In the genomic region with DNA sequence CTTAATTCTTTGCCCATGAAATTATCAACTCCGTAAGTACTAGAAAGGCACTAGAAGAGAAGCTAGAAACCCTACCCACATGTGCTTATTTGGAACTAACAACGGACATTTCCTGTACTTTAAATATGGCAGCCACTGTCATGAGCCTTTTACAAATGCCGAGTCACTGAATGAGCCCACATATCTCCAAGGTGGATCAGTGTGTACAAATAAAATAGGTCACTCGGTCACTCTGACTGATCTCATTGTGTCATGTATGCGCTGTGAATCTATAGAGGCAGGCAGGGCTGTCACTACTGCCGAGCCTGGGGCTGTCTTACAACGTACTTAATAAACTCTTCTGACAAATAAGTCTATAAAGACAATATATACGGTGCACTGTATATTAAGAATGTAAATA, we compare ENCODE assay signal across 24 mouse cellular contexts.
DNase-seq lines count a peak whose midpoint lies in the region; ATAC-seq and TF ChIP-seq lines count a peak whose summit lies in the region.
"Had no signal": no experiment of that assay in that cellular context is flagged by ENCODE, and none has a peak within 500 bp of the region (broad histone marks: within the 10 kb centered on the region; RNA-seq: fewer than 3 reads in every experiment).

No protein-coding gene starts in this region.

- TF ChIP-seq CTCF in heart, postnatal 0 days (IDR thresholded peaks at IDR 0.05; ENCODE audit: low read depth) = no peak

- H3K4me2 ChIP-seq in heart, postnatal 0 days (ENCODE audit: low read depth, low read length) = no peak overlapping the region
- H3K4me2 ChIP-seq in lung, embryonic 16.5 days (ENCODE audit: low read depth, low read length) = no peak overlapping the region
- H3K4me2 ChIP-seq: embryonic facial prominence, embryonic 15.5 days; forebrain, embryonic 13.5 days; hindbrain, embryonic 13.5 days; limb, embryonic 15.5 days; liver, embryonic 15.5 days; midbrain, embryonic 13.5 days had no signal

- peaks cover 30% of the 10 kb centered on the region for H3K36me3 ChIP-seq in heart, postnatal 0 days (replicated peaks; ENCODE audit: control insufficient read depth, insufficient read depth, low read length)
- H3K36me3 ChIP-seq in heart, embryonic 10.5 days = peaks cover 11% of the 10 kb centered on the region
- H3K36me3 ChIP-seq in lung, embryonic 16.5 days (ENCODE audit: control insufficient read depth, insufficient read depth, low read length) = no peaks in the 10 kb centered on the region; the same call in 1 of the 2 replicates
- H3K36me3 ChIP-seq: embryonic facial prominence, embryonic 15.5 days; hindbrain, embryonic 13.5 days; midbrain, embryonic 13.5 days had no signal

- TF ChIP-seq EP300 in heart, postnatal 0 days (IDR thresholded peaks at IDR 0.05; ENCODE audit: low read depth) = no peak

- WGBS in heart, postnatal 0 days = 78% methylated on average over 8 of the region's 8 CpGs
- WGBS in heart, embryonic 10.5 days = 79% methylated on average over 8 of the region's 8 CpGs
- WGBS in lung, embryonic 16.5 days = 55% methylated on average over 8 of the region's 8 CpGs

- H3K9me3 ChIP-seq in heart, postnatal 0 days (replicated peaks; ENCODE audit: control insufficient read depth, low read length) = no peaks in the 10 kb centered on the region
- no peaks in the 10 kb centered on the region for H3K9me3 ChIP-seq in heart, embryonic 10.5 days
- no peaks in the 10 kb centered on the region for H3K9me3 ChIP-seq in lung, embryonic 16.5 days (ENCODE audit: control insufficient read depth, low read length)
- H3K9me3 ChIP-seq: embryonic facial prominence, embryonic 10.5 days; embryonic facial prominence, embryonic 15.5 days; forebrain, embryonic 13.5 days; hindbrain, embryonic 13.5 days; limb, embryonic 10.5 days; limb, embryonic 15.5 days; liver, embryonic 15.5 days; midbrain, embryonic 13.5 days had no signal

- H3K4me1 ChIP-seq in heart, postnatal 0 days (ENCODE audit: control insufficient read depth, insufficient read depth) = peaks cover 38% of the 10 kb centered on the region
- H3K4me1 ChIP-seq in heart, embryonic 10.5 days = peaks cover 55% of the 10 kb centered on the region
- H3K4me1 ChIP-seq in lung, embryonic 16.5 days (replicated peaks; ENCODE audit: control insufficient read depth, insufficient read depth, low read length) = peaks cover 28% of the 10 kb centered on the region

- no peak for ATAC-seq in heart, postnatal 0 days (ENCODE audit: insufficient read depth, low read depth)
- ATAC-seq in lung, embryonic 16.5 days (ENCODE audit: low read depth) = no peak; the same call in 1 of the 2 replicates
- ATAC-seq in common myeloid progenitor, adult 5-6 weeks (replicated peaks; ENCODE audit: low read depth, poor library complexity, severe bottlenecking) = 0 out of 2 replicates have a peak, but pooled peaks have one; percentile 20
- no peak for ATAC-seq in megakaryocyte progenitor cell, adult 5-6 weeks (replicated peaks; ENCODE audit: poor library complexity)
- ATAC-seq: forebrain, embryonic 13.5 days; intestine, embryonic 16.5 days; midbrain, embryonic 13.5 days had no signal

- no peak overlapping the region for H3K9ac ChIP-seq in heart, postnatal 0 days (replicated peaks; ENCODE audit: low read depth, low read length)
- no peak overlapping the region for H3K9ac ChIP-seq in lung, embryonic 16.5 days (ENCODE audit: low read length)
- H3K9ac ChIP-seq: embryonic facial prominence, embryonic 15.5 days; forebrain, embryonic 13.5 days; hindbrain, embryonic 13.5 days; limb, embryonic 15.5 days; liver, embryonic 15.5 days; midbrain, embryonic 13.5 days had no signal

- no peak overlapping the region for H3K4me3 ChIP-seq in heart, postnatal 0 days (ENCODE audit: low read depth, low read length)
- no peak overlapping the region for H3K4me3 ChIP-seq in heart, embryonic 10.5 days
- H3K4me3 ChIP-seq in lung, embryonic 16.5 days (ENCODE audit: low read length) = no peak overlapping the region
- H3K4me3 ChIP-seq: embryonic facial prominence, embryonic 10.5 days; embryonic facial prominence, embryonic 15.5 days; forebrain, embryonic 13.5 days; hindbrain, embryonic 13.5 days; limb, embryonic 10.5 days; limb, embryonic 15.5 days; liver, embryonic 15.5 days; midbrain, embryonic 13.5 days had no signal

- H3K27me3 ChIP-seq in heart, postnatal 0 days (ENCODE audit: control insufficient read depth, insufficient read depth, low read length) = no peaks in the 10 kb centered on the region
- no peaks in the 10 kb centered on the region for H3K27me3 ChIP-seq in heart, embryonic 10.5 days (ENCODE audit: insufficient read depth, poor library complexity, severe bottlenecking)
- H3K27me3 ChIP-seq in lung, embryonic 16.5 days (ENCODE audit: control insufficient read depth, insufficient read depth, low read depth, low read length) = no peaks in the 10 kb centered on the region
- H3K27me3 ChIP-seq: embryonic facial prominence, embryonic 15.5 days; forebrain, embryonic 13.5 days; hindbrain, embryonic 13.5 days; limb, embryonic 15.5 days had no signal

- no peak for DNase-seq in heart, postnatal 0 days (ENCODE audit: low spot score)
- no peak for DNase-seq in heart, embryonic 10.5 days (ENCODE audit: low spot score)
- DNase-seq in lung, postnatal 10 days = no peak
- no peak for DNase-seq in spleen, adult 18-20 months
- DNase-seq: adrenal gland, postnatal 25 days; cerebellum, adult 2 months; cerebellum, postnatal 14 days; gastrocnemius, postnatal 25 days; kidney, adult 8-10 months; kidney, postnatal 14 days; layer of hippocampus, adult 9-11 months; right cerebral cortex, postnatal 25 days had no signal

- peak overlapping the region; percentile 46; the same call in 1 of the 2 replicates for H3K27ac ChIP-seq in heart, postnatal 0 days (ENCODE audit: low read depth)
- no peak overlapping the region for H3K27ac ChIP-seq in heart, embryonic 10.5 days
- 0 out of 2 replicates have a peak overlapping the region, but pooled peaks have one; percentile 23 for H3K27ac ChIP-seq in lung, embryonic 16.5 days (ENCODE audit: low read length)
- H3K27ac ChIP-seq: embryonic facial prominence, embryonic 10.5 days; embryonic facial prominence, embryonic 15.5 days; forebrain, embryonic 13.5 days; hindbrain, embryonic 13.5 days; limb, embryonic 10.5 days; limb, embryonic 15.5 days; liver, embryonic 15.5 days; midbrain, embryonic 13.5 days had no signal
